Mouse (Mus musculus) gastrocnemius, adult 18-20 months (tissue): Measurements from ENCODE around the gene Arl10. TPM values are rescaled to one million over a fixed set of nuclear protein-coding genes. Genes with fewer than 3 reads are reported as not detected.

Source experiments
- DNase-seq: peaks from one replicate; pipeline ENCODE4 v3.0.0; 2021; ENCODE audit warnings: low spot score
- microRNA-seq: library from miRNA; unstranded; fragments of <30 nt; microRNA quantifications from one replicate; pipeline ENCODE4 v1.2.0, GENCODE M21; 2021
- total RNA-seq, 2 experiments: library from RNA; stranded (reverse); gene quantifications; 2 replicates each; pipeline ENCODE4 v1.2.3; 2021

Arl10 gene
- total RNA-seq, 2 experiments from 2014 or later: 2.6 TPM

GRCm38 (mm10) chr13:54616307-54616706, 41.5 kb downstream of the Arl10 start:
- no peak for DNase-seq

- no peak for DNase-seq
Observed at GRCm38 (mm10) chr13:54616998-54617397, 42.2 kb downstream of the Arl10 start.

- DNase-seq: peak; percentile 99
Observed at GRCm38 (mm10) chr13:54621155-54621932, 46.5 kb downstream of the Arl10 start, which contains the start of gene Faf2. Faf2 (plus strand) TSS chr13:54621784.

- DNase-seq: no peak
Observed at GRCm38 (mm10) chr13:54621960-54622521, 47.2 kb downstream of the Arl10 start.

GRCm38 (mm10) chr13:54629128-54629527, 54.3 kb downstream of the Arl10 start:
- no peak for DNase-seq

Small RNA genes within 50 kb of the gene (microRNA-seq; reads per million reads assigned to microRNA genes)
- gene Gm24195: not detected

Other genes starting within 250 kb of the Arl10 start
- under 1 TPM; 0.41 to 0.88 TPM for gene Cplx2, start 203.7 kb upstream of the Arl10 start, total RNA-seq
- 10 to 100 TPM; 12.8 to 13.5 TPM for gene Thoc3, start 106.2 kb upstream of the Arl10 start, total RNA-seq
- gene Simc1, start 71.2 kb upstream of the Arl10 start, total RNA-seq: 1 to 10 TPM; 2.2 to 2.9 TPM
- gene 4833439L19Rik, start 9.6 kb upstream of the Arl10 start, total RNA-seq: 100 to 1,000 TPM; 203 to 215 TPM
- 10 to 100 TPM; 16.3 to 19.7 TPM for gene Nop16, start 15.1 kb downstream of the Arl10 start, total RNA-seq
- gene Higd2a, start 15.2 kb downstream of the Arl10 start, total RNA-seq: 100 to 1,000 TPM; 151 to 154 TPM
- 100 to 1,000 TPM; 157 to 180 TPM for gene Cltb, start 36.3 kb downstream of the Arl10 start, total RNA-seq
- 10 to 100 TPM; 12.0 to 16.4 TPM for gene Faf2, start 46.8 kb downstream of the Arl10 start, total RNA-seq
- gene Rnf44, start 118.9 kb downstream of the Arl10 start, total RNA-seq: 10 to 100 TPM; 23.8 to 29.2 TPM
- not detected for gene Cdhr2, start 126.4 kb downstream of the Arl10 start, total RNA-seq
- gene Gprin1, start 174.9 kb downstream of the Arl10 start, total RNA-seq: not detected
- not detected for gene Sncb, start 191.6 kb downstream of the Arl10 start, total RNA-seq
- not detected for gene Eif4e1b, start 209.0 kb downstream of the Arl10 start, total RNA-seq
- gene Tspan17, start 214.4 kb downstream of the Arl10 start, total RNA-seq: 10 to 100 TPM; 19.1 to 23.1 TPM